Mouse (Mus musculus): ENCODE results near the gene Mak.

DNA sequence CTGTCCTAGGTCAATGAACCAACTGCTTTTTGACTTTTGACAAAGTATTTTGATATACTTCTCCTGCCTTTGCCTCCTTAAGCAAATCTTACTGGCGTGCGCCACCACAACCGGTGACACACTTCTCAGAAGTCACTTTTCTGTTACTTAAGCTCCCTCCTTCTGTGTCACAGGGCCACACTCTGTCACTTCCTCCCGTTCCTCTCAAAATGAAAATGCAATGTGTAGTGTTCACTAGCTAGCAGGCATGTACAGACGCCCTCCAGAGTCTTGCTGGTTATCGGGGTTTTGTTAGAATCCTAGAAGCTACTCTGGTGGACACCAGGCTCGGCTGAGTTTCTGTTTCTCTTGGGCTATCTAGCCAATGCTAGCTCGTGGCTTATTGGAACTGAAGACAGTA lies 48.8 kb upstream of the Mak start:
- TF ChIP-seq CTCF (IDR thresholded peaks at IDR 0.05 in 2 of 3, conservative IDR thresholded peaks at IDR 0.05 in 1 of 3; ENCODE audit: control insufficient read depth in 1 of 3, insufficient read depth in 1 of 3, low read depth in 2 of 3, low read length in 3 of 3, poor library complexity in 1 of 3, severe bottlenecking in 1 of 3) (no peak), MAX (IDR thresholded peaks at IDR 0.05; ENCODE audit: low read length) (no peak), POLR2A (IDR thresholded peaks at IDR 0.05; ENCODE audit: control insufficient read depth in 1 of 2, insufficient read depth in 1 of 2, low read depth in 1 of 2, low read length in 2 of 2, poor library complexity in 1 of 2) (no peak), TCF12 (IDR thresholded peaks at IDR 0.05; ENCODE audit: low read depth, low read length) (no peak), GATA1 (IDR thresholded peaks at IDR 0.05; ENCODE audit: low read depth, low read length) (no peak), USF2 (IDR thresholded peaks at IDR 0.05; ENCODE audit: borderline replicate concordance in 1 of 2, insufficient read depth in 1 of 2, low read depth in 1 of 2, low read length in 2 of 2) (no peak), MAZ (IDR thresholded peaks at IDR 0.05; ENCODE audit: low read depth, low read length) (no peak), RCOR1 (IDR thresholded peaks at IDR 0.05; ENCODE audit: low read depth, low read length) (no peak), MEF2A (IDR thresholded peaks at IDR 0.05; ENCODE audit: extremely low read depth, insufficient replicate concordance, low read depth, low read length, poor library complexity, severe bottlenecking) (no peak), TBP (IDR thresholded peaks at IDR 0.05; ENCODE audit: low read depth, low read length) (no peak), CHD1 (IDR thresholded peaks at IDR 0.05; ENCODE audit: low read depth, low read length) (no peak), EP300 (IDR thresholded peaks at IDR 0.05; ENCODE audit: low read depth in 1 of 2, low read length in 2 of 2) (no peak), UBTF (IDR thresholded peaks at IDR 0.05; ENCODE audit: borderline replicate concordance, insufficient read depth, low read depth, low read length) (no peak)

Measured in MEL (cell line).